Mouse (Mus musculus) heart, postnatal 0 days (tissue): ENCODE data around the gene Otud7b. TPM values are rescaled to one million over a fixed set of nuclear protein-coding genes. Genes with fewer than 3 reads are reported as not detected.
A peak's percentile ranks its signal among the peaks of the same experiment; 100 is the strongest.

ENCODE experiments used
- ATAC-seq: fragments of 200-750 bp; cut with Nextera tagmentation; 2 replicates; pipeline ENCODE4 v1.8.0; 2017; ENCODE audit warnings: low read depth, moderate number of reproducible peaks, moderate library complexity; ENCODE audit not compliant: insufficient read depth
- DNase-seq: peaks from one replicate; pipeline ENCODE4 v3.0.0-alpha.2; 2016; ENCODE audit warnings: low spot score
- H3K27ac ChIP-seq: fragments of 300-500 bp; sonication (generic); 2 replicates; pipeline ENCODE4 v1.5.1; 2014; ENCODE audit warnings: low read depth, mild to moderate bottlenecking
- H3K27me3 ChIP-seq: fragments of 300-500 bp; sonication (generic); 2 replicates; pipeline ENCODE4 v1.6.1; 2014; ENCODE audit warnings: low read length, mixed read lengths; ENCODE audit not compliant: control insufficient read depth, insufficient read depth
- H3K36me3 ChIP-seq: fragments of 300-500 bp; sonication (generic); replicated peaks from 2 replicates; pipeline ENCODE4 v1.6.1; 2014; ENCODE audit warnings: low read length, mixed read lengths; ENCODE audit not compliant: control insufficient read depth, insufficient read depth
- H3K4me1 ChIP-seq: fragments of 300-500 bp; sonication (generic); 2 replicates; pipeline ENCODE4 v1.6.1; 2014; ENCODE audit warnings: antibody characterized with exemption; ENCODE audit not compliant: control insufficient read depth, insufficient read depth
- H3K4me2 ChIP-seq: fragments of 300-500 bp; sonication (generic); 2 replicates; pipeline ENCODE4 v1.6.1; 2014; ENCODE audit warnings: low read depth, mild to moderate bottlenecking, low read length, moderate library complexity
- H3K4me3 ChIP-seq: fragments of 300-500 bp; sonication (generic); 2 replicates; pipeline ENCODE4 v1.5.1; 2014; ENCODE audit warnings: low read depth, low read length
- H3K9ac ChIP-seq: fragments of 300-500 bp; sonication (generic); replicated peaks from 2 replicates; pipeline ENCODE4 v1.6.1; 2014; ENCODE audit warnings: low read depth, low read length, mixed read lengths
- H3K9me3 ChIP-seq: fragments of 300-500 bp; sonication (generic); replicated peaks from 2 replicates; pipeline ENCODE4 v1.6.1; 2016; ENCODE audit warnings: low read length; ENCODE audit not compliant: control insufficient read depth
- CTCF ChIP-seq: IDR thresholded peaks from 2 replicates; pipeline ENCODE4 v1.5.1; 2016; ENCODE audit warnings: antibody characterized with exemption, control low read depth, low read depth
- EP300 ChIP-seq: IDR thresholded peaks from 2 replicates; pipeline ENCODE4 v1.6.1; 2016; ENCODE audit warnings: antibody characterized with exemption, low read depth
- WGBS: fragments of 180-500 bp; shearing (Covaris S2); extraction: QIAGEN DNeasy Blood & Tissue Kit; methylation state at CpG from one replicate; pipeline ENCODE4 v1.1.7; 2014; 5-methylcytosine and 5-hydroxymethylcytosine counted together
- polyA plus RNA-seq: library from polyadenylated mRNA; unstranded; fragments of >200 nt; fragmentation: Nextera tagmentation; extraction: Ambion mirVana; gene quantifications from 2 replicates; pipeline ENCODE4 v1.2.1, GENCODE M21; 2015
- total RNA-seq: library from RNA; depleted of rRNA; stranded (reverse); fragments of >200 nt; gene quantifications from 2 replicates; pipeline ENCODE4 v1.2.3, GENCODE M21; 2014; ENCODE audit warnings: low replicate concordance

The Otud7b gene
- total and polyA plus RNA-seq, 2 experiments from 2014 or later: 16.8 to 21.9 TPM

DNA sequence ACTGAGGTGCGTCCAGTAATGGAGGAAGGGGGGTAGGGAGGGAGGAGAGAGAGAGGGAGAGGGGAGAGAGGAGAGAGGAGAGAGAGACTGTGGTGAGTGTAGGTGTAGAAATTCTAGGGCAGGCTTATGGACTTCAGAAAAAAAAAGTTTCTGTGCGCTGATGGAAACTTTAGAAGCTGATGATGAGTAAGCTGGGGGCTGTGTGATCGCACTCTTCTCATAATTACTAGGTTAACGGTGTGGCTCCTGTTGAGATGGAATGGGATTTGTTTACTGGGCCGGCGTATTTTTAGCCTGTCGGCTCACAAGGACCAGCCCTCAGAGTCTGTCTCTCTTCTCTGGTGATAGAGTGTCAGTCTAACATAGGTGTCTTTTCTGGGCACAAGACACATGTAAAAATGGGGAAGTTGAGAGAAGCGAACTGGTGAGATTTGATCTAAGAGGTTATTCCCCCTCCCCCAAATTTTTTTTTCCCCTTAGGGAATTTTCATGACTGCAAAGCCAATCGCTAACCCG is 963 bp downstream of the Otud7b start:
- H3K9me3 ChIP-seq: no peaks in the 10 kb centered on the region
- peak overlapping the region; percentile 93 for H3K4me3 ChIP-seq
- H3K4me2 ChIP-seq: peak overlapping the region; percentile 85
- ATAC-seq (no peak), DNase-seq (no peak)
- H3K27ac ChIP-seq: peak overlapping the region; percentile 94
- no peaks in the 10 kb centered on the region; the same call in 1 of the 2 replicates for H3K36me3 ChIP-seq
- WGBS: 4% methylated on average over 10 of the region's 10 CpGs
- H3K4me1 ChIP-seq: peaks cover 6% of the 10 kb centered on the region; the same call in 1 of the 2 replicates
- TF ChIP-seq EP300 (no peak), CTCF (no peak)
- no peaks in the 10 kb centered on the region for H3K27me3 ChIP-seq
- H3K9ac ChIP-seq: peak overlapping the region; percentile 90

- H3K9ac ChIP-seq: peak overlapping the region; percentile 4; the same call in 1 of the 2 replicates
- H3K4me3 ChIP-seq: no peak overlapping the region
Observed at GRCm38 (mm10) chr3:96106151-96106550, 1.8 kb downstream of the Otud7b start.

GRCm38 (mm10) chr3:96108315-96108714 is 4.0 kb downstream of the Otud7b start:
- Histone ChIP-seq H3K36me3 (no peaks in the 10 kb centered on the region; the same call in 1 of the 2 replicates), H3K4me2 (no peak overlapping the region), H3K4me1 (peaks cover 16% of the 10 kb centered on the region), H3K9me3 (no peaks in the 10 kb centered on the region), H3K27ac (no peak overlapping the region), H3K27me3 (no peaks in the 10 kb centered on the region), H3K9ac (no peak overlapping the region), H3K4me3 (no peak overlapping the region)
- DNase-seq (no peak), ATAC-seq (no peak)
- WGBS: 95% methylated on average over 3 of the region's 3 CpGs
- TF ChIP-seq EP300 (no peak), CTCF (no peak)

More at GRCm38 (mm10) chr3:96106151-96106550, 1.8 kb downstream of the Otud7b start:
- peak overlapping the region; percentile 85 for H3K4me2 ChIP-seq
- ATAC-seq (no peak), DNase-seq (no peak)
- no peaks in the 10 kb centered on the region for H3K27me3 ChIP-seq
- TF ChIP-seq EP300 (no peak), CTCF (no peak)
- 78% methylated on average over 4 of the region's 4 CpGs for whole genome bisulfite sequencing
- no peak overlapping the region for H3K27ac ChIP-seq
- no peaks in the 10 kb centered on the region; the same call in 1 of the 2 replicates for H3K36me3 ChIP-seq
- peaks cover 6% of the 10 kb centered on the region; the same call in 1 of the 2 replicates for H3K4me1 ChIP-seq
- no peaks in the 10 kb centered on the region for H3K9me3 ChIP-seq

DNA sequence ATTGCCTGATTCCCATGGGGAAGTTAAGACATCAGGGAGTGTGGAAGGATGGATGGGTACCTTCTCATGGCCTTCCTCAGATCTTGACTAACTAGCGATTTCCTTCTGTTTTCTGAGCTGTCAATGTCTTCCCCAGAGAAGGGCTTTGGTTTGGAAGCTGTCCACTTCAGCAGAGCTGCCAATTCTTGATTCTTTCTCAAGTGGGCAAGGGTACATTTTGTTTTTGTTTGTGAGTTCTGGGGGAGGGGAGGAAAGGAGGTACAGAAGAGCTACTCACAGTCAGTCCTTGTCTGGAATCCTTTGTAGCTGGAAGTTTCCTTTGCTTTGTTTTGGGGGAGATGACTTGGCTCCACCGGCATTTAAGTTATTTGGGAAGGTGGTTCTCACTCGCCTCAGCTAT is 8.9 kb downstream of the Otud7b start:
- WGBS: 30% methylated on average over 3 of the region's 3 CpGs
- no peaks in the 10 kb centered on the region; the same call in 1 of the 2 replicates for H3K36me3 ChIP-seq
- ATAC-seq (no peak), DNase-seq (no peak)
- H3K9ac ChIP-seq: no peak overlapping the region
- H3K4me3 ChIP-seq: no peak overlapping the region
- no peaks in the 10 kb centered on the region for H3K9me3 ChIP-seq
- H3K27ac ChIP-seq: peak overlapping the region; percentile 7; the same call in 1 of the 2 replicates
- TF ChIP-seq CTCF (no peak), EP300 (no peak)
- no peak overlapping the region for H3K4me2 ChIP-seq
- peaks cover 16% of the 10 kb centered on the region for H3K4me1 ChIP-seq
- no peaks in the 10 kb centered on the region for H3K27me3 ChIP-seq

DNA sequence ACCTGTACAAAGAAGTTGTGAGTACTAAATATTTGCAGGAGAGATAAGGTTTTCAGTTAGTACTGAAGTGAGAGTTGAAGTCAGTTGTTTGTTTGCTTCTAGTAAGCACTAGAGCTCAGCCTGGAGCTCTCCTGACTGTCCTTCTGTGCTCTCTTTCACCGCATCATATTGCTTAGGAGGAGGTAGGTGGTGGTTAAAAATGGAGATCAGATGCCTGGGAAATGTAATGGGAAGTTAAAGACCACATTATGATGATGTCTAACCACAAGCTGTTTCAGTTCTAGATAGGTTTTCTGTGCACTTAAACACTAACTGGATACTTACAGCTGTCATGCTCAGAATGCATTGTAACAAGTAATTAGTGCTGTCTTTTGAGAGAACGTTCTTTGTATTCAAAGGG is 13.8 kb downstream of the Otud7b start:
- no peak overlapping the region for H3K27ac ChIP-seq
- no peaks in the 10 kb centered on the region for H3K36me3 ChIP-seq
- no peak overlapping the region for H3K4me2 ChIP-seq
- H3K4me1 ChIP-seq: peaks cover 8% of the 10 kb centered on the region
- no peak overlapping the region for H3K4me3 ChIP-seq
- TF ChIP-seq EP300: no peak
- no peak for TF ChIP-seq CTCF
- H3K9me3 ChIP-seq: no peaks in the 10 kb centered on the region
- DNase-seq (no peak), ATAC-seq (no peak)
- H3K27me3 ChIP-seq: no peaks in the 10 kb centered on the region
- H3K9ac ChIP-seq: no peak overlapping the region
- 75% methylated on average over 2 of the region's 2 CpGs for WGBS

DNA sequence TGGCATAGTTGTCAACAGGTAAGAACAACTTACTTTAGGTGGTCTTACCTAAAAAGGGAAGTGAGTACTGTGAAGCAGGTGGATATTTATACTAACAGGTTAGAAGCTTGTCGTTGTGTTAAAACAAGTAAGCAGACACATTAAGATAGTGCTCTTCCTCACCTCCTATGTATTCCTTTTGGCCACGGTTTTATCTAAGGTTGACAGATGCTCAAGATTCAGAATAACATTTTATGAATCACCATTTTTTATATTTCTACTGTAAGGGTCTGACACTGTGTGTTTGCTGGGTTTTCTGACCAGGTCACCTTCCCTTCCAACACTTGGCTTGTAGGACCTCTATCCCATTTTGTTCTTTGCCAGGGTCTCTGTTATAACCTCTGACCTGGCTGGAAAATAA is 14.4 kb downstream of the Otud7b start:
- Histone ChIP-seq H3K9ac (no peak overlapping the region), H3K9me3 (no peaks in the 10 kb centered on the region), H3K4me3 (no peak overlapping the region), H3K36me3 (no peaks in the 10 kb centered on the region), H3K4me1 (0 out of 2 replicates have a peak, but pooled peaks cover 2% of the 10 kb centered on the region), H3K27ac (no peak overlapping the region), H3K27me3 (no peaks in the 10 kb centered on the region), H3K4me2 (no peak overlapping the region)
- no peak for TF ChIP-seq CTCF
- no peak for TF ChIP-seq EP300
- WGBS: 91% methylated on average over 2 of the region's 2 CpGs
- ATAC-seq (no peak), DNase-seq (no peak)
